Mouse (Mus musculus) Patski (cell line): ENCODE results near the gene Fbl. TPM values are rescaled to one million over a fixed set of nuclear protein-coding genes. Genes with fewer than 3 reads are reported as not detected.
A peak's percentile ranks its signal among the peaks of the same experiment; 100 is the strongest.
"Not testable (repeated sequence)": the region's sequence is repeated elsewhere in the genome, so short reads cannot be mapped to it uniquely, and the experiment has no call there.

Source experiments
- ATAC-seq: fragments of 100-300 bp; one replicate; pipeline ENCODE4 v1.8.0; 2021
- CTCF ChIA-PET: fragments of 350-600 bp; sonication (Branson Sonifier 250); formaldehyde crosslinking; loops from one replicate; lab custom pipeline; 2022; ENCODE audit warnings: inconsistent platforms; lab: Charles Lee
- POLR2A ChIA-PET: fragments of 350-600 bp; sonication (Branson Sonifier 250); formaldehyde crosslinking; loops from one replicate; lab custom pipeline; 2022; ENCODE audit warnings: antibody characterized with exemption, inconsistent platforms; lab: Charles Lee
- DNase-seq: peaks from one replicate; pipeline ENCODE4 v3.0.0-alpha.2; 2011; ENCODE audit warnings: low read depth, low spot score
- H3K27me3 ChIP-seq: fragments of 371-371 bp; one replicate; pipeline ENCODE4 v1.5.1; 2021
- CTCF ChIP-seq: fragments of 100-300 bp; IDR thresholded peaks from one replicate; pipeline ENCODE4 v1.5.1; 2021
- in situ Hi-C: fragments of 300-500 bp; cut with MboI; formaldehyde crosslinking; loops from 3 replicates; pipeline ENCODE4 v1.11.1; 2018; ENCODE audit warnings: low pct_unique_long_range_greater_than_20kb, mixed read lengths
- polyA plus RNA-seq: library from polyadenylated mRNA; unstranded; gene quantifications from one replicate; pipeline ENCODE4 v1.2.3, GENCODE M21; 2021

Fbl gene
- polyA plus RNA-seq, 1 experiment from 2014 or later = 134 TPM

- ATAC-seq (no peak), DNase-seq (no peak)
- TF ChIP-seq CTCF = no peak
- H3K27me3 ChIP-seq = no peaks in the 10 kb centered on the region
- POLR2A ChIA-PET = no interaction called here
- in situ Hi-C loops = loop anchor here (5.0 kb wide), 1 partner anchor 62 kb away; no protein-coding TSS in a partner anchor
- CTCF ChIA-PET = no interaction called here
Measured at GRCm38 (mm10) chr7:28208988-28209508, 39.5 kb downstream of the Fbl start.

- ATAC-seq (no peak), DNase-seq (no peak)
- ChIA-PET CTCF (interaction anchor here (1.7 kb wide), 1 partner anchor 20 kb away, joined by 3 read pairs; no protein-coding TSS in a partner anchor), POLR2A (interaction anchor here (0.6 kb wide), 1 partner anchor 84 kb away, joined by 3 read pairs; no protein-coding TSS in a partner anchor)
- TF ChIP-seq CTCF = peak; percentile 35
- in situ Hi-C loops = no loop called here
- H3K27me3 ChIP-seq = no peaks in the 10 kb centered on the region
Measured at GRCm38 (mm10) chr7:28210731-28211130, 41.2 kb downstream of the Fbl start.

GRCm38 (mm10) chr7:28214142-28214541 is 44.6 kb downstream of the Fbl start:
- ChIA-PET POLR2A (no interaction called here), CTCF (interaction anchor here (1.0 to 1.7 kb wide), 5 partner anchors 18 to 66 kb away, joined by 3 to 9 read pairs (median 3); partner anchors contain the start of gene Fbl)
- DNase-seq = no peak
- peak; percentile 83 for TF ChIP-seq CTCF
- H3K27me3 ChIP-seq = no peaks in the 10 kb centered on the region
- in situ Hi-C loops = no loop called here
- ATAC-seq = no peak

GRCm38 (mm10) chr7:28215950-28216349 is 46.4 kb downstream of the Fbl start:
- in situ Hi-C loops, H3K27me3 ChIP-seq, POLR2A ChIA-PET, ATAC-seq, DNase-seq: not testable (repeated sequence)
- CTCF ChIA-PET = interaction anchor here (1.0 kb wide), 1 partner anchor 68 kb away, joined by 4 read pairs; no protein-coding TSS in a partner anchor

- in situ Hi-C loops, DNase-seq, POLR2A ChIA-PET, H3K27me3 ChIP-seq, CTCF ChIA-PET, ATAC-seq: not testable (repeated sequence)
Measured at GRCm38 (mm10) chr7:28217811-28218210, 48.3 kb downstream of the Fbl start.

GRCm38 (mm10) chr7:28218951-28219740 is 49.6 kb downstream of the Fbl start:
- DNase-seq, in situ Hi-C loops, POLR2A ChIA-PET: not testable (repeated sequence)

GRCm38 (mm10) chr7:28226836-28227235 is 57.3 kb downstream of the Fbl start:
- POLR2A ChIA-PET, in situ Hi-C loops, DNase-seq, ATAC-seq, CTCF ChIA-PET, H3K27me3 ChIP-seq: not testable (repeated sequence)

More at GRCm38 (mm10) chr7:28218951-28219740, 49.6 kb downstream of the Fbl start:
- ATAC-seq, H3K27me3 ChIP-seq, CTCF ChIA-PET: not testable (repeated sequence)

- POLR2A ChIA-PET, ATAC-seq, CTCF ChIA-PET: not testable (repeated sequence)
Measured at GRCm38 (mm10) chr7:28227421-28227820, 57.9 kb downstream of the Fbl start.

More at GRCm38 (mm10) chr7:28227421-28227820, 57.9 kb downstream of the Fbl start:
- DNase-seq, H3K27me3 ChIP-seq, in situ Hi-C loops: not testable (repeated sequence)

Other genes starting within 250 kb of the Fbl start
- gene Zfp974, start 240.2 kb upstream of the Fbl start, polyA plus RNA-seq = 8.1 TPM
- 9.2 TPM for gene Zfp780b, start 190.5 kb upstream of the Fbl start, polyA plus RNA-seq
- gene Zfp850, start 155.6 kb upstream of the Fbl start, polyA plus RNA-seq = 3.0 TPM
- 176 TPM for gene Psmc4, start 119.6 kb upstream of the Fbl start, polyA plus RNA-seq
- 1.6 TPM for gene Fcgbp, start 98.5 kb upstream of the Fbl start, polyA plus RNA-seq
- 0.77 TPM for gene 9530053A07Rik, start 40.2 kb upstream of the Fbl start, polyA plus RNA-seq
- 26.5 TPM for gene Dyrk1b, start 9.8 kb downstream of the Fbl start, polyA plus RNA-seq
- 25.4 TPM for gene Eid2, start 98.2 kb downstream of the Fbl start, polyA plus RNA-seq
- 11.7 TPM for gene Eid2b, start 108.0 kb downstream of the Fbl start, polyA plus RNA-seq
- gene Selenov, start 121.5 kb downstream of the Fbl start, polyA plus RNA-seq = not detected
- 0.35 TPM for gene Dll3, start 132.5 kb downstream of the Fbl start, polyA plus RNA-seq
- gene Timm50, start 142.4 kb downstream of the Fbl start, polyA plus RNA-seq = 61.7 TPM
- gene Supt5, start 169.0 kb downstream of the Fbl start, polyA plus RNA-seq = 127 TPM
- 713 TPM for gene Rps16, start 180.9 kb downstream of the Fbl start, polyA plus RNA-seq
- 45.3 TPM for gene Plekhg2, start 202.9 kb downstream of the Fbl start, polyA plus RNA-seq
- gene Zfp36, start 210.5 kb downstream of the Fbl start, polyA plus RNA-seq = 90.4 TPM
- gene Med29, start 223.0 kb downstream of the Fbl start, polyA plus RNA-seq = 32.4 TPM
- 104 TPM for gene Paf1, start 223.2 kb downstream of the Fbl start, polyA plus RNA-seq